Mouse (Mus musculus) ES-E14 (cell line): Measurements from ENCODE around the gene Akap7. TPM values are rescaled to one million over a fixed set of nuclear protein-coding genes. Genes with fewer than 3 reads are reported as not detected.
A peak's percentile ranks its signal among the peaks of the same experiment; 100 is the strongest.

Experiments
- DNase-seq: peaks from one replicate; pipeline ENCODE4 v3.0.0-alpha.2; 2013; ENCODE audit warnings: low read depth, low spot score
- H3K27ac ChIP-seq: 2 replicates; pipeline ENCODE4 v1.5.1; 2012; ENCODE audit warnings: low read depth, mild to moderate bottlenecking, low read length, moderate library complexity, mixed read lengths; ENCODE audit not compliant: poor library complexity, insufficient read depth, severe bottlenecking
- H3K36me3 ChIP-seq: 2 replicates; pipeline ENCODE4 v1.6.1; 2012; ENCODE audit warnings: mild to moderate bottlenecking, low read length, moderate library complexity, mixed read lengths; ENCODE audit not compliant: control insufficient read depth, poor library complexity, insufficient read depth, severe bottlenecking
- H3K4me1 ChIP-seq, 2 experiments: fragments of 150-350 bp in 1 of 2; sonication (generic) in 1 of 2; 2 replicates each; pipeline ENCODE4 v1.6.1; 2012; ENCODE audit warnings: low read length in 2 of 2, mild to moderate bottlenecking in 1 of 2, mixed read lengths in 1 of 2; ENCODE audit not compliant: control insufficient read depth in 2 of 2, insufficient read depth in 2 of 2, poor library complexity in 1 of 2
- H3K4me3 ChIP-seq, 2 experiments: fragments of 150-350 bp in 1 of 2; sonication (generic) in 1 of 2; 2 replicates each; pipeline ENCODE4 v1.5.1; 2012; ENCODE audit warnings: low read length in 2 of 2, low read depth in 1 of 2, mild to moderate bottlenecking in 1 of 2, mixed read lengths in 1 of 2; ENCODE audit not compliant: insufficient read depth in 1 of 2, poor library complexity in 1 of 2, severe bottlenecking in 1 of 2
- H3K9ac ChIP-seq: 2 replicates; pipeline ENCODE4 v1.6.1; 2012; ENCODE audit warnings: low read depth, mild to moderate bottlenecking, low read length, mixed read lengths; ENCODE audit not compliant: poor library complexity, insufficient read depth, severe bottlenecking
- H3K9me3 ChIP-seq: fragments of 150-350 bp; sonication (generic); 2 replicates; pipeline ENCODE4 v1.6.1; 2012; ENCODE audit warnings: low read depth, mild to moderate bottlenecking, low read length; ENCODE audit not compliant: control insufficient read depth, insufficient read depth
- CHD2 ChIP-seq: IDR thresholded peaks from 2 replicates; pipeline ENCODE4 v1.6.1; 2014; ENCODE audit warnings: mild to moderate bottlenecking, low read depth, low read length, inconsistent platforms
- HCFC1 ChIP-seq: IDR thresholded peaks from 2 replicates; pipeline ENCODE4 v1.6.1; 2012; ENCODE audit warnings: low read length, inconsistent platforms, borderline replicate concordance; ENCODE audit not compliant: insufficient read depth
- MAFK ChIP-seq: IDR thresholded peaks from 2 replicates; pipeline ENCODE4 v1.6.1; 2014; ENCODE audit warnings: mild to moderate bottlenecking, low read depth, low read length, inconsistent platforms; ENCODE audit not compliant: insufficient read depth
- ZC3H11A ChIP-seq: IDR thresholded peaks from 2 replicates; pipeline ENCODE4 v1.6.1; 2012; ENCODE audit warnings: low read depth, mild to moderate bottlenecking, inconsistent platforms, low read length, borderline replicate concordance
- ZNF384 ChIP-seq: IDR thresholded peaks from 2 replicates; pipeline ENCODE4 v1.6.1; 2012; ENCODE audit warnings: low read depth, low read length, inconsistent platforms
- in situ Hi-C, 2 experiments: fragments of 600-800 bp; cut with MboI; formaldehyde crosslinking; loops; one replicate each; pipeline ENCODE4 v1.15.1; 2025; ENCODE audit warnings: low sequenced_read_pairs in 2 of 2, inconsistent platforms in 1 of 2; ENCODE audit not compliant: unreplicated experiment in 2 of 2
- total RNA-seq: library from RNA; depleted of rRNA; stranded (reverse); fragments of 300-350 nt; gene quantifications from 2 replicates; pipeline ENCODE4 v1.2.3, GENCODE M21; 2012

The Akap7 gene
- total RNA-seq, 1 experiment = 12.8 TPM

GRCm38 (mm10) chr10:25239156-25239555 is 68.5 kb downstream of the Akap7 start:
- Histone ChIP-seq H3K4me1 (peaks cover 0 to 8% of the 10 kb centered on the region in 2 experiments; a peak in 2 of 4 replicates), H3K9ac (no peak overlapping the region), H3K4me3 (no peak overlapping the region), H3K9me3 (no peaks in the 10 kb centered on the region), H3K36me3 (no peaks in the 10 kb centered on the region), H3K27ac (no peak overlapping the region)
- TF ChIP-seq ZNF384 (no peak), ZC3H11A (peak; percentile 78)
- DNase-seq = peak; percentile 40
- in situ Hi-C loops = loop anchor here in 1 of 2 experiments (10.0 kb wide), 1 partner anchor 274 kb away; no protein-coding TSS in a partner anchor

GRCm38 (mm10) chr10:25234080-25234479 is 73.6 kb downstream of the Akap7 start:
- no peak overlapping the region for H3K4me3 ChIP-seq
- H3K36me3 ChIP-seq = no peaks in the 10 kb centered on the region
- TF ChIP-seq MAFK (no peak), ZNF384 (no peak), HCFC1 (no peak), ZC3H11A (no peak), CHD2 (no peak)
- in situ Hi-C loops = loop anchor here in 1 of 2 experiments (10.0 kb wide), 1 partner anchor 269 kb away; no protein-coding TSS in a partner anchor
- H3K27ac ChIP-seq = no peak overlapping the region
- H3K9ac ChIP-seq = no peak overlapping the region
- H3K4me1 ChIP-seq = peaks cover 0 to 7% of the 10 kb centered on the region in 2 experiments; a peak in 2 of 4 replicates
- H3K9me3 ChIP-seq = no peaks in the 10 kb centered on the region
- DNase-seq = no peak

DNA sequence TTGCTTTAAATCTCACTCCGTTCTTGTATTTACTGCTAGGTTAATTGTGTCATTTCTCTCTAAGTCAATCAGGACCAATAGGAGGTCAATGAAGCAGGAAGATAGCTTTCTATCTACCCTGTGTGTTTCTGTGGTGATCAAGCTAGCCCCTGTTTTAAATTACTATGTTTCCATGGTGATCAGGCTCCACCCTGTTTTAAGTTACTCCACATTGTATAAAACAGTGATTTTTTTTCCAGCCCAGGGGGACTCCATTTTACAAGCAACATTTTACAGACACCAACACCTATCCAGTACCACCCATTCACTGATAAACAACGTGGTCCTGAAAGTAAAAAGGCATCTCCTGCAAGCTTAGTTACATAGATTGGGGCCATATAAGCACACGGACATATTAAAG is 75.0 kb downstream of the Akap7 start:
- DNase-seq = no peak
- H3K9me3 ChIP-seq = no peaks in the 10 kb centered on the region
- in situ Hi-C loops = loop anchor here in 1 of 2 experiments (10.0 kb wide), 1 partner anchor 268 kb away; no protein-coding TSS in a partner anchor
- H3K4me3 ChIP-seq = no peak overlapping the region
- H3K36me3 ChIP-seq = no peaks in the 10 kb centered on the region
- no peak overlapping the region for H3K9ac ChIP-seq
- H3K4me1 ChIP-seq = peaks cover 0 to 7% of the 10 kb centered on the region in 2 experiments; a peak in 2 of 4 replicates
- TF ChIP-seq ZNF384 (no peak), HCFC1 (no peak), MAFK (no peak), CHD2 (no peak), ZC3H11A (no peak)
- H3K27ac ChIP-seq = no peak overlapping the region

DNA sequence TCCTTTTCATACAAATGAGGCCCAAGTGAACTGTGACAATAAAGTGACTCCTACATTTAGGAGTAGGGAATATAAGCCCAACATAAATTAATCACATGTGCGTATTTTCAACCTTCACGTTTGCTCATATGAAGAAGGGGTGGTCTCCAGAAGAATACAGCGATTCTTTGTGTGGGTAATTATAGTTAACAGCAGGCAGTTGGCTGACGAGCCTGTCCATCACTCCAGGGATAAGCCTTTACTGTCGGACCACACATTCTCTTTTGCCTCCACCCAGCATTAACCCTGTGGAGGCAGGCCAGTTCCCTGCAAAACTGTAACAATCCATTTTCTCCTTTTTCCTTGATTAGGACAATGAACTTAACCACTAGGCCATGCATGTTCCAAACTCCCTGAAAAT is 76.3 kb downstream of the Akap7 start:
- no peaks in the 10 kb centered on the region for H3K36me3 ChIP-seq
- peaks cover 0 to 2% of the 10 kb centered on the region in 2 experiments; a peak in 1 of 4 replicates for H3K4me1 ChIP-seq
- TF ChIP-seq MAFK = no peak
- no peak for TF ChIP-seq ZNF384
- TF ChIP-seq HCFC1 = no peak
- no peak for TF ChIP-seq ZC3H11A
- no peak overlapping the region for H3K9ac ChIP-seq
- H3K9me3 ChIP-seq = no peaks in the 10 kb centered on the region
- in situ Hi-C loops = loop anchor here in 1 of 2 experiments (10.0 kb wide), 1 partner anchor 267 kb away; no protein-coding TSS in a partner anchor
- H3K4me3 ChIP-seq = no peak overlapping the region
- no peak overlapping the region for H3K27ac ChIP-seq
- no peak for DNase-seq

DNA sequence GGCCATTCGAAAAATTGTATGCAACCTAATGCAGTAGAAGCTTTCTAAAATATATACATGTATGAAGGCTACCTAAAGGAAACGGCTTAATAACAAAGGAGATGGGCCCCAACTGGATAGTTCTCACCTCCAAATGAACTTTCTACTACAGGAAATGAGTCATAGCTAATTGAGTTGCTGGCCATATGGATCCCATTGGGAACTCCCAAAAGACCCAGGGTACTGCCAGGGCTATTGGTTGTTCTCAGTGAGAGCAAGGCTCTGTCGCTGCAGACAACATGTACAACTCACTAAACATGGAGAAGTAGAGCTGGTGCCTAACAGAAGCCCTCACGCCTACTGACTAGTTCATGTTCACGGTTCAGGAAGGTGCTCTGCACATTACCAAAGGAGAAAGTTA is 83.3 kb downstream of the Akap7 start:
- Histone ChIP-seq H3K27ac (no peak overlapping the region), H3K9me3 (no peaks in the 10 kb centered on the region), H3K4me1 (peaks cover 0 to 6% of the 10 kb centered on the region in 2 experiments; a peak in 2 of 4 replicates), H3K4me3 (no peak overlapping the region), H3K9ac (no peak overlapping the region), H3K36me3 (no peaks in the 10 kb centered on the region; the same call in 1 of the 2 replicates)
- DNase-seq = no peak
- in situ Hi-C loops = no loop called here
- TF ChIP-seq CHD2 (no peak), HCFC1 (no peak), ZNF384 (no peak), ZC3H11A (no peak), MAFK (no peak)
